In the genomic region with DNA sequence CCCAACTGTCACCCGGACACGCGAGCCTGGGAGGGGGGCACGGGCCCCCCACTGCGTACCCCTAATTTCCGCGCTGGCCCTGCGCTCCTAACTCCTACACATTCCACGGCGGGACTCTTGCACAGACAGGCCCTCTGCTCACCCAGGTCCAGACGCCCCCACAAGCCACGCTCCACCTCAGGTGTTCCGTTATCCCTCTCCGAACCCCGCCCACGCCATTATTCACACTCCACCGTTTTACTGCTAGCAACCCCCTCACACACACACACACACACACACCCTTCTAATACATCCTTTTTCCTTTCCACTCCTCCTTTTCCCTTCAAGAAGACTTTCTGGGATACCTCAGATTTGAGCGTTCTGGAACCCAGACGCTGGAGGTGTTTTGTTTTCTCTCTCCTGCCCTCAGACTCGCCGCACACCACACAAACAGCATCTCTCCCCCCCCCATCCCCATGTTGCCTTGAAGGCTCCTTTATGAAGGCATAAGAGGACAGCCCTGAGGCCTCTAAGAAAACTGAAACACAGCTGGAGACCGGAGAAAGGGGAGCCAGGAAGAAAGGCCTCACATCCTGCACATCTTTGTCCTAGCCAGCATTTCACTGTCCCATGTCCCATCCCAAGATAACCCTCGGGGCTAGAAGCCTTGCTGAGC, we compare ENCODE assay signal across 7 mouse cellular contexts. TPM values are rescaled to one million over a fixed set of nuclear protein-coding genes. Genes with fewer than 3 reads are reported as not detected.
DNase-seq lines count a peak whose midpoint lies in the region; ATAC-seq lines count a peak whose summit lies in the region.

No protein-coding gene starts in this region.

- no peaks in the 10 kb centered on the region for H3K9me3 ChIP-seq in lung, embryonic 16.5 days (ENCODE audit: control insufficient read depth, low read length)
- no peaks in the 10 kb centered on the region for H3K9me3 ChIP-seq in hindbrain, embryonic 12.5 days (replicated peaks)
- H3K9me3 ChIP-seq in midbrain, embryonic 11.5 days (ENCODE audit: control insufficient read depth, low read length) = no peaks in the 10 kb centered on the region

- no peaks in the 10 kb centered on the region for H3K36me3 ChIP-seq in lung, embryonic 16.5 days (ENCODE audit: control insufficient read depth, insufficient read depth, low read length)
- H3K36me3 ChIP-seq in hindbrain, embryonic 12.5 days = no peaks in the 10 kb centered on the region
- H3K36me3 ChIP-seq in midbrain, embryonic 11.5 days (ENCODE audit: control insufficient read depth, insufficient read depth, low read length) = no peaks in the 10 kb centered on the region

- 11% methylated on average over 23 of the region's 23 CpGs for WGBS in lung, embryonic 16.5 days
- 4% methylated on average over 23 of the region's 23 CpGs for WGBS in hindbrain, embryonic 12.5 days
- 4% methylated on average over 23 of the region's 23 CpGs for WGBS in midbrain, embryonic 11.5 days

- H3K27me3 ChIP-seq in lung, embryonic 16.5 days (ENCODE audit: control insufficient read depth, insufficient read depth, low read depth, low read length) = no peaks in the 10 kb centered on the region
- H3K27me3 ChIP-seq in hindbrain, embryonic 12.5 days = peaks cover 40% of the 10 kb centered on the region
- H3K27me3 ChIP-seq in midbrain, embryonic 11.5 days (ENCODE audit: control insufficient read depth, insufficient read depth, low read length) = peaks cover 33% of the 10 kb centered on the region

- no peak for DNase-seq in lung, postnatal 4 days
- no peak for DNase-seq in midbrain, embryonic 11.5 days (ENCODE audit: low spot score, missing footprints)
- DNase-seq in adrenal gland, adult (ENCODE audit: inconsistent age in 2 of 2, low spot score in 1 of 2) = no peak
- no peak for DNase-seq in thymus, postnatal 14 days

- peak; percentile 16 for ATAC-seq in lung, embryonic 16.5 days (ENCODE audit: low read depth)
- ATAC-seq in hindbrain, embryonic 12.5 days (ENCODE audit: low FRiP score) = peak; percentile 12
- ATAC-seq in midbrain, embryonic 11.5 days (ENCODE audit: low FRiP score) = no peak; the same call in 1 of the 2 replicates

- peaks cover 55% of the 10 kb centered on the region for H3K4me1 ChIP-seq in lung, embryonic 16.5 days (replicated peaks; ENCODE audit: control insufficient read depth, insufficient read depth, low read length)
- peaks cover 37% of the 10 kb centered on the region for H3K4me1 ChIP-seq in brown adipose tissue, adult 24 weeks (ENCODE audit: control insufficient read depth, insufficient read depth, insufficient read length, low read length)
- peaks cover 59% of the 10 kb centered on the region for H3K4me1 ChIP-seq in hindbrain, embryonic 12.5 days
- H3K4me1 ChIP-seq in midbrain, embryonic 11.5 days (ENCODE audit: control insufficient read depth, insufficient read depth, low read length) = peaks cover 36% of the 10 kb centered on the region

- peak overlapping the region; percentile 73 for H3K4me3 ChIP-seq in lung, embryonic 16.5 days (ENCODE audit: low read length)
- H3K4me3 ChIP-seq in brown adipose tissue, adult 24 weeks (ENCODE audit: insufficient read depth, low read depth, low read length) = peak overlapping the region; percentile 62
- peak overlapping the region; percentile 48 for H3K4me3 ChIP-seq in hindbrain, embryonic 12.5 days
- H3K4me3 ChIP-seq in midbrain, embryonic 11.5 days (ENCODE audit: low read depth, low read length) = peak overlapping the region; percentile 43

- H3K27ac ChIP-seq in lung, embryonic 16.5 days (ENCODE audit: low read length) = peak overlapping the region; percentile 15; the same call in 1 of the 2 replicates
- H3K27ac ChIP-seq in brown adipose tissue, adult 24 weeks (replicated peaks; ENCODE audit: low read depth, low read length) = no peak overlapping the region
- H3K27ac ChIP-seq in hindbrain, embryonic 12.5 days = 0 out of 2 replicates have a peak overlapping the region, but pooled peaks have one; percentile 18
- H3K27ac ChIP-seq in midbrain, embryonic 11.5 days (ENCODE audit: low read depth, low read length) = no peak overlapping the region

- H3K9ac ChIP-seq in lung, embryonic 16.5 days (ENCODE audit: low read length) = peak overlapping the region; percentile 85
- peak overlapping the region; percentile 69 for H3K9ac ChIP-seq in hindbrain, embryonic 12.5 days
- peak overlapping the region; percentile 68 for H3K9ac ChIP-seq in midbrain, embryonic 11.5 days (ENCODE audit: low read length)

- H3K4me2 ChIP-seq in lung, embryonic 16.5 days (ENCODE audit: low read depth, low read length) = peak overlapping the region; percentile 99
- H3K4me2 ChIP-seq in hindbrain, embryonic 12.5 days (replicated peaks) = peak overlapping the region; percentile 86
- peak overlapping the region; percentile 96 for H3K4me2 ChIP-seq in midbrain, embryonic 11.5 days

RNA-seq across cellular contexts. Expression of a gene that starts 3.5 kb away (rescaled TPM):
- 100 and 106 TPM in 2 replicates for polyA plus RNA-seq in lung, embryonic 16.5 days (2015; fragmentation: Nextera tagmentation; extraction: Ambion mirVana)
- 32.8 and 56.5 TPM in 2 replicates for polyA plus RNA-seq in brown adipose tissue, adult 24 weeks (2012; ENCODE audit: insufficient read depth, insufficient read length, missing spikeins)
- polyA plus RNA-seq in hindbrain, embryonic 12.5 days (2016; fragmentation: Nextera tagmentation; extraction: Ambion mirVana) = 44.4 and 47.2 TPM in 2 replicates
- polyA plus RNA-seq in midbrain, embryonic 11.5 days (2014; fragmentation: Nextera tagmentation; extraction: Ambion mirVana) = 45.1 and 46.8 TPM in 2 replicates

RNA-seq across cellular contexts. Expression of a gene that starts 6.0 kb away (rescaled TPM):
- 0.39 and 0.91 TPM in 2 replicates for polyA plus RNA-seq in lung, embryonic 16.5 days (2015; fragmentation: Nextera tagmentation; extraction: Ambion mirVana)
- not detected in 2 replicates for polyA plus RNA-seq in brown adipose tissue, adult 24 weeks (2012; ENCODE audit: insufficient read depth, insufficient read length, missing spikeins)
- 1.6 and 5.0 TPM in 2 replicates for polyA plus RNA-seq in hindbrain, embryonic 12.5 days (2016; fragmentation: Nextera tagmentation; extraction: Ambion mirVana)
- 0.21 TPM in 1 of 2 replicates, not detected in the other for polyA plus RNA-seq in midbrain, embryonic 11.5 days (2014; fragmentation: Nextera tagmentation; extraction: Ambion mirVana)

RNA-seq across cellular contexts. Expression of a gene that starts 22.8 kb away (rescaled TPM):
- 1,477 and 1,506 TPM in 2 replicates for polyA plus RNA-seq in lung, embryonic 16.5 days (2015; fragmentation: Nextera tagmentation; extraction: Ambion mirVana)
- polyA plus RNA-seq in brown adipose tissue, adult 24 weeks (2012; ENCODE audit: insufficient read depth, insufficient read length, missing spikeins) = 869 and 998 TPM in 2 replicates
- polyA plus RNA-seq in hindbrain, embryonic 12.5 days (2016; fragmentation: Nextera tagmentation; extraction: Ambion mirVana) = 1,350 and 1,487 TPM in 2 replicates
- polyA plus RNA-seq in midbrain, embryonic 11.5 days (2014; fragmentation: Nextera tagmentation; extraction: Ambion mirVana) = 1,614 and 1,690 TPM in 2 replicates

RNA-seq across cellular contexts. Expression of a gene that starts 32.2 kb away (rescaled TPM):
- polyA plus RNA-seq in lung, embryonic 16.5 days (2015; fragmentation: Nextera tagmentation; extraction: Ambion mirVana) = 130 and 131 TPM in 2 replicates
- polyA plus RNA-seq in brown adipose tissue, adult 24 weeks (2012; ENCODE audit: insufficient read depth, insufficient read length, missing spikeins) = 17.0 and 36.4 TPM in 2 replicates
- 90.6 and 92.4 TPM in 2 replicates for polyA plus RNA-seq in hindbrain, embryonic 12.5 days (2016; fragmentation: Nextera tagmentation; extraction: Ambion mirVana)
- polyA plus RNA-seq in midbrain, embryonic 11.5 days (2014; fragmentation: Nextera tagmentation; extraction: Ambion mirVana) = 97.2 and 102 TPM in 2 replicates

RNA-seq across cellular contexts. Expression of a gene that starts 40.4 kb away (rescaled TPM):
- polyA plus RNA-seq in lung, embryonic 16.5 days (2015; fragmentation: Nextera tagmentation; extraction: Ambion mirVana) = 3.1 and 3.5 TPM in 2 replicates
- polyA plus RNA-seq in brown adipose tissue, adult 24 weeks (2012; ENCODE audit: insufficient read depth, insufficient read length, missing spikeins) = 1.4 and 1.6 TPM in 2 replicates
- 7.0 and 7.7 TPM in 2 replicates for polyA plus RNA-seq in hindbrain, embryonic 12.5 days (2016; fragmentation: Nextera tagmentation; extraction: Ambion mirVana)
- 7.8 and 9.0 TPM in 2 replicates for polyA plus RNA-seq in midbrain, embryonic 11.5 days (2014; fragmentation: Nextera tagmentation; extraction: Ambion mirVana)

Comparison
In these comparisons a context has a peak if more than half of its experiments do, and no peak if none do; other contexts are left out.
1. H3K27ac ChIP-seq: peak in lung, embryonic 16.5 days (single experiment) and hindbrain, embryonic 12.5 days (single experiment); none in brown adipose tissue, adult 24 weeks (single experiment) and midbrain, embryonic 11.5 days (single experiment).
2. Peak in every context shown above with its lines, with median percentiles within 50 percentile points of each other: H3K4me2 ChIP-seq, H3K4me3 ChIP-seq and H3K9ac ChIP-seq.